Mouse (Mus musculus): Measurements from ENCODE around the gene Asphd1.

GRCm38 (mm10) chr7:126982054-126982453 is 32.7 kb upstream of the Asphd1 start:
- TF ChIP-seq POLR2A (IDR thresholded peaks at IDR 0.05; ENCODE audit: control insufficient read depth, extremely low read depth, insufficient read depth, low read length, poor library complexity) (no peak), CTCF (IDR thresholded peaks at IDR 0.05; ENCODE audit: borderline replicate concordance, control insufficient read depth, extremely low read depth, insufficient read depth, low read length, poor library complexity) (no peak)
